Comparison of ENCODE assay signal across 27 mouse cellular contexts in the genomic region with DNA sequence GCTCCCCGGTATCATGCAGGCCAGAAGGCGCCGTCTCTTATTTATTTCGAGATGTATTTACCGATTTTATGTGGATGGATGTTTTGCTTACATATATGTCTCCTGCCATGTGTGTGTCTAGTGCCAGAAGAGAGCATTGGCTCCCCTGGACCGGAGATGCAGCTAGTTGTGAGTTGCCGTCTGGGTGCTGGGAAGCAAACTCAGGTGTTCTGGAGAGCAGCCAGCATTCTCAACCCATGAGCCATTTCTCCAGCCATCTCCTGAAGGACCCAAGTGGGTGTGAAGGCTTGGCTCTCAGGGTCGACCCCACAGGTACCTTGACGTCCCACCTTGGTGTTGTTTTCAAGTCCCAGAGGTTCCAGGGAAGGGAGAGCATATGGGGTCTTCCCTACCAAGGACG. TPM values are rescaled to one million over a fixed set of nuclear protein-coding genes. Genes with fewer than 3 reads are reported as not detected.
A peak's percentile ranks its signal among the peaks of the same experiment; 100 is the strongest.
DNase-seq lines count a peak whose midpoint lies in the region; ATAC-seq and TF ChIP-seq lines count a peak whose summit lies in the region.
"Had no signal": no experiment of that assay in that cellular context is flagged by ENCODE, and none has a peak within 500 bp of the region (broad histone marks: within the 10 kb centered on the region; RNA-seq: fewer than 3 reads in every experiment).

No protein-coding gene starts in this region.

- DNase-seq in cerebellum, adult 11-12 months, result peak; percentile 59
- no peak for DNase-seq in cerebellum, adult 8-10 months
- peak; percentile 54 for DNase-seq in cerebellum, adult 9-10 months
- no peak for DNase-seq in cerebellum, adult 2 months
- peak; percentile 57 for DNase-seq in cerebellum, adult 9-11 months
- DNase-seq in layer of hippocampus, adult 2 months (ENCODE audit: low spot score in 2 of 2), result no peak
- DNase-seq in layer of hippocampus, postnatal 25 days (ENCODE audit: extremely low spot score in 1 of 2, low spot score in 1 of 2), result no peak
- DNase-seq: adrenal gland, adult 2 months; adrenal gland, adult 8-10 months; adrenal gland, postnatal 10 days; adrenal gland, postnatal 14 days; adrenal gland, postnatal 25 days; adrenal gland, postnatal 36 days; B cell, adult 2 months; cerebellum, adult 11 months; cerebellum, adult 18-20 months; cerebellum, postnatal 10 days had no signal

- no peak overlapping the region for H3K4me3 ChIP-seq in cerebellum, adult 2 months (replicated peaks; ENCODE audit: insufficient read depth, low read depth, low read length)
- no peak overlapping the region for H3K4me3 ChIP-seq in layer of hippocampus, adult 2 months

- H3K27me3 ChIP-seq in cerebellum, adult 2 months (ENCODE audit: control insufficient read depth, insufficient read depth, low read length), result no peaks in the 10 kb centered on the region
- H3K27me3 ChIP-seq: CH12.LX, Patski had no signal

- TF ChIP-seq CTCF in cerebellum, adult 2 months (IDR thresholded peaks at IDR 0.05; ENCODE audit: borderline replicate concordance, insufficient read depth, low read depth, low read length), result no peak
- no peak for TF ChIP-seq CTCF in layer of hippocampus, adult 2 months (conservative IDR thresholded peaks at IDR 0.05)

- no peak overlapping the region for H3K27ac ChIP-seq in cerebellum, adult 2 months (ENCODE audit: insufficient read depth, low read length)
- 0 out of 2 replicates have a peak overlapping the region, but pooled peaks have one; percentile 15 for H3K27ac ChIP-seq in layer of hippocampus, adult 2 months

- no peak for TF ChIP-seq POLR2A in cerebellum, adult 2 months (IDR thresholded peaks at IDR 0.05; ENCODE audit: borderline replicate concordance, insufficient read depth, low read length)

- ATAC-seq in cerebellum, adult (ENCODE audit: insufficient number of reproducible peaks, low FRiP score, low TSS enrichment), result no peak
- ATAC-seq: activated CD4-positive, CD25-positive, alpha-beta regulatory T cell, adult 4 months; CD4-positive, CD25-positive, alpha-beta regulatory T cell, adult 4 months; Patski had no signal

- 58% methylated on average over 10 of the region's 10 CpGs for WGBS in cerebellum, adult 2 months

- peaks cover 41% of the 10 kb centered on the region for H3K4me1 ChIP-seq in cerebellum, adult 2 months (ENCODE audit: control insufficient read depth, insufficient read depth, low read length)

RNA-seq across cellular contexts. Expression of a gene that starts 4.3 kb away (rescaled TPM):
- polyA plus RNA-seq in cerebellum, adult 2 months (2012; rRNA removed), result 508 and 523 TPM in 2 replicates
- 100 to 1,000 TPM; 306 to 335 TPM for total RNA-seq in layer of hippocampus, adult 2 months (2021)
- total RNA-seq in layer of hippocampus, postnatal 25 days (2021), result 100 to 1,000 TPM; 318 to 353 TPM

RNA-seq across cellular contexts. Expression of a gene that starts 23.5 kb away (rescaled TPM):
- polyA plus RNA-seq in cerebellum, adult 2 months (2012; rRNA removed), result not detected in 2 replicates
- total RNA-seq in layer of hippocampus, adult 2 months (2021), result not detected
- total RNA-seq in layer of hippocampus, postnatal 25 days (2021), result not detected
- total RNA-seq: adrenal gland, adult 18-20 months; adrenal gland, adult 2 months; adrenal gland, adult 8-10 months; adrenal gland, postnatal 10 days; adrenal gland, postnatal 14 days; adrenal gland, postnatal 25 days; adrenal gland, postnatal 36 days; adrenal gland, postnatal 4 days; CH12.LX; MEL had no signal
- polyA plus RNA-seq: activated CD4-positive, CD25-positive, alpha-beta regulatory T cell, adult 4 months; adrenal gland, adult 2 months; brain, embryonic 14.5 days; C2C12; CD4-positive, CD25-positive, alpha-beta regulatory T cell, adult 4 months; Patski had no signal

RNA-seq across cellular contexts. Expression of a gene that starts 30.0 kb away (rescaled TPM):
- 7.1 and 8.3 TPM in 2 replicates for polyA plus RNA-seq in cerebellum, adult 2 months (2012; rRNA removed)
- 1 to 10 TPM; 1.2 to 1.9 TPM for total RNA-seq in layer of hippocampus, adult 2 months (2021)
- total RNA-seq in layer of hippocampus, postnatal 25 days (2021), result 1 to 10 TPM; 1.3 to 1.4 TPM

Comparison
In these comparisons a context has a peak if more than half of its experiments do, and no peak if none do; other contexts are left out.
1. DNase-seq: peak in cerebellum, adult 11-12 months (single experiment), cerebellum, adult 9-10 months (single experiment) and cerebellum, adult 9-11 months (single experiment); none in cerebellum, adult 8-10 months (single experiment), cerebellum, adult 2 months (0 of 2), layer of hippocampus, adult 2 months (0 of 2) and layer of hippocampus, postnatal 25 days (0 of 2).